Mouse (Mus musculus) urinary bladder, postnatal 10 days (tissue): Measurements from ENCODE around the gene Uhrf2.
"Not testable (repeated sequence)": the region's sequence is repeated elsewhere in the genome, so short reads cannot be mapped to it uniquely, and the experiment has no call there.

ENCODE experiments used
- DNase-seq: peaks from one replicate; pipeline ENCODE4 v3.0.0; 2022; ENCODE audit warnings: low spot score

The Uhrf2 gene

DNA sequence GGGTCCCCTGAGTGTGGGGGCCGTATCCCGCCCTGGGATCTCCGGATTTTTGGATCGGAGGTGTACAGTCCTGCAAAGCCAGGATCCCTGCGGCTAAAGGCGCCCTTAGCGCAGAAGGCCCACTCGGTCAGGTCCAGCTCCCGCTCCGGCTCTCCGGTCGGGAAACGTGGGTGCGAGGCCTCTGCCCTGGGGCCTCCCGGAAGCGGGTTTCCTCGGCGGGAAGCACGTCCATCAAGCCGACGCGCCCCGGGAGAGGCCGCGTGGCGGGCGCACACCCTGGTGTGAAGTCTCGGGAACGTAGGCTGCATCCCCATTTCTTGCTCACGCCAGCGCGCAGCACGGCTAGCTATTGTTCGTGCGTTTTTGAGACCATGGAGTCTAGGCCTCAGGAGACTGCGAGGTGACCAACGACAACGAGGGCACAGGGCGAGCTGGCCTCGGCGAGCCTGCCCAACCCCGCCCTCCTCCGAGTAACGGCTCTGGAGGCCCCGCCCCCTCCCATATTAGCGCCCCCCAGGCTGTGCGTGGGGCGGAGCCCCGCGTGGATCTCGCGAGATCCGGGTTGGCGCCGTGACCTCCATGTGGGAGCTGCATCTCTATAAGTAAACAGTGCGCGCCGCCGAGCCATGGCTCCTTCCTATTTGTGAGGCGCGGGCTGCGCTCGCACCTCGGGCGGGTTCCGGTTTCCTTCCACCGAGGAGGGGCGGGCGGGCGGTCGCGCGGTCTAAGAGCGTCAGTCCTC is at the start of gene Uhrf2:
TSS of gene Uhrf2 (plus strand) at position 620 of the 742 bp plus-strand sequence.
- DNase-seq = peak; percentile 92

DNA sequence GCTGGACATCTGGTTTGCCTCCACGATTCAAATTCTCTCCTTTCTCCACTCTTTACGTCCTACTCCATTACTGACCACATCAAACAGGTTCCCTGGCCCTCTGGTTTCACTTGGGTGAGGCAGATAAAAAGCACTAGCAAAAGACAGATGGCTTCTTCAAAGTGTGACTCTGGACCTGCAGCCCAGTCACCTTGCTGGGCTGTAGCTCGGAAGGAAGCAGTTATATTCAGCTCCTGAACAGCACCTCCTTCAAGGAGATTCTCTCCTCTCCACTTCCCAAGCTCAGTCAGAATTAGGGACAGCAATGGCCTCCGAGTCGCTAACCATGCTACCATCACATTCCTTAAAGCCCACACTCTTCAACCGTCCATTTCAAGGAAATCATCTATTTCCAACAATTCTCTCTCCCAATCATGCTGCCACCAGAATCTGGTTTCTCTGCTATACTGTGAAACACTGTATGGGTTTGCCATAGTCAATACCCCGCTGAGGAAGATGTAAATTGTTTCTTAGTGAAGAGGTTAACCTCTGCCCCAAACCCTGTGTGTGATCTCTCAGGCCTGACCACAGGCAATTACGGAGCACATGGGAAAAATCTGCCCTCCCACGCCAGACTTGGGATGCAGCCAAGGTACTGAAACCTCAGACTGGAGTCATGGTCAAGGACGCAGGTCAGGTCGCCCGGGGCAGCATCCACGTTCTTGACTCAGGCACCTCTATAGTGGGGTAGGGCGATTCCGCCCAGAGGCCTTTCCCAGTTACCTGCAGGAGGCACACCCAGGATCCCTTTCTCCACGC is 45.9 kb upstream of the Uhrf2 start:
- DNase-seq = no peak

- DNase-seq = no peak
These were observed 43.7 kb upstream of the Uhrf2 start for GRCm38 (mm10) chr19:29986464-29987091.

GRCm38 (mm10) chr19:30000406-30001365 is 29.6 kb upstream of the Uhrf2 start:
- DNase-seq = no peak

- no peak for DNase-seq
These were observed 28.8 kb upstream of the Uhrf2 start for GRCm38 (mm10) chr19:30001550-30001949.

GRCm38 (mm10) chr19:30003621-30004020 is 26.7 kb upstream of the Uhrf2 start, which contains the start of gene Trpd52l3:
Trpd52l3 (plus strand) TSS chr19:30003790.
- DNase-seq = no peak

- no peak for DNase-seq
These were observed 23.9 kb upstream of the Uhrf2 start for GRCm38 (mm10) chr19:30006371-30006770.

- no peak for DNase-seq
These were observed 19.6 kb upstream of the Uhrf2 start for GRCm38 (mm10) chr19:30010520-30011296.

DNA sequence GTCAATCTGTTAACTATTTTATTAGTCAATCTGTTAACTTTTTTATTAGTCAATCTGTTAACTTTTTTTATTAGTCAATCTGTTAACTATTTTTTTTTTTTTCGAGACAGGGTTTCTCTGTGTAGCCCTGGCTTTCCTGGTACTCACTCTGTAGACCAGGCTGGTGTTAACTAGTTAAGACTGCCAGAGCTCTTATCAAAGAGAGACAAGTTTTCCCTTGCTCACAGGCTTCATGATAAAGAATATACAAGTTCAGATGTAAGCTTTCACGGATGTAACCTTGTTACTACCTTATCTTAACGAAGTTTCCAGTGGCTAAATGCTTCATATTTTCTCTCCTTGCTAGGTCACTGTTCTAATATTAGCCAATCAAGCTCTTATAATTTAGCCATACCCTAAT is 16.0 kb upstream of the Uhrf2 start:
- no peak for DNase-seq

DNA sequence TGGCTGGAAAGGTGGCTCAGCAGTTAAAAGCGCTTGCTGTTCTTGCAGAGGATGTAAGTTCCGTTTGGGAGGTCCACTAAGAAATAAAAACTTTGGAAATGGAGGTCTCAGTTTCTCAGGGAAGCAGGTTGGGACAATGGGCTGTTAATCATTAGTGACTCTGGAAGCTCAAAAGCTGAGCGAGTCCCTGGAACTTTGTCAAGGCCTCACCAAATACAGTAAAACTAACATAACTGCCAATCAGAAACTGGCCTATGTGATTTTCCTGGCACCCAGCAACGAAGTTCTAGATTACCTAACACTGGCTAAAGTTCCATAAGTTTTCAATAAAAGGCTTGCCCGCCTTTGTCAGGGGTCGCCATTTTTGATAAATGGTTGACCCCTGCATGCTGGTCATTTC is 14.2 kb upstream of the Uhrf2 start:
- no peak for DNase-seq

GRCm38 (mm10) chr19:30023419-30023818 is 6.9 kb upstream of the Uhrf2 start:
- DNase-seq = not testable (repeated sequence)

DNA sequence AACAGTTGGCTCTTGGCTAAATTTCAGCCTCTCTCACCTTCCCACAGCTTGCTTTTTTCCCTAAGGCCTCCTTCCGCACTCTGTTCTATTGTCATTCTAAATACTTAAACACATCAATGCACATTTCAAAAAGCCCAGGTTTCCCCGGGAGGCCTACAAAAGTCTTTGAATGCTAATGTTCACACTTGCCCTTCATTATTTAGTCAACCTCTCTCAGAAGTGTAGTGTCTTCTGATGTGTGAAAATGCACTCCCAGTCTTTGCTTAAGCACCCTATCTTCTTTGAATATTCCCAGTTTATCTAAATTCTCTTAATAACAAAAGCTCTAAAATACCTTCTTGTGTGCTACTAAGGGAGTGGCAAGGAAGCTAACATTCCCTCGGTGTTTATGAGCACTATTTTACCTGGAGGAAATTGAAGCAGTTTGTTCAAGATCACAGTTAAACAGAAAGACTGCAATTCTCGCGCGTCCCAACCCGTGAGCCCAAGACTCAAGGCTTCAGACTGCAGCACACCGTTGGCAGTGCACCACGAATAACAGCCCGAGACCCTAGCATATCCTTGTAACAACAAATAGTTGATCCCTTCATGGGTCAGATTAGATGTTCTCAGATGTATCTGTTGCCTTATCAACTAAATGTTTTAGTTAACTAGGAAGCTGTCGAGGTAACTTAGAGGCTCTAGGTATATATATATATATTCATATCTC is 1.2 kb upstream of the Uhrf2 start:
- no peak for DNase-seq

GRCm38 (mm10) chr19:30030636-30031467 is 539 bp downstream of the Uhrf2 start:
- no peak for DNase-seq

DNA sequence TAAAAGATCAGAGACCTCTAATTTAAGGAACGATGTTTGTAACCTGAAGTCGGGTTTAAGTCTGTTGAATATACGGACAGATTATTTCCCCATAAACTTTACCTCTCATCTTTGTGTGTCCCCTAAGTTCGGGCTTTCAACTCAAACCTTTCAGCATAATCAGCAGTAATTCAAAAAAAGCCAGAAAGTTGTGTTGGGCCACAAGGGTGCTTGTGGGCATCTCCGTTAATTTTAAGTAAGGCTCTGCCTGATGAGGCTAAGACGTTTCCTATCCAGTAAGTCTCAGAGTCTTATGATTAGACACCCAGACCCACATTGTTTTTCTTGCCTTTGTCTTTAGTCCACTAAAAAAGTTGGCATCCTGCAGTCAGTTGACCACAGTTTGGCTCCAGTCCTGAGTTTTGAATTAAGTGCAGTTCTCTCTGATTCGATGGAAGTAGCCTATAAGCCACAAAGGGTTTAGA is 1.2 kb downstream of the Uhrf2 start:
- DNase-seq = no peak

- no peak for DNase-seq
These were observed 1.9 kb downstream of the Uhrf2 start for GRCm38 (mm10) chr19:30032206-30032605.

DNA sequence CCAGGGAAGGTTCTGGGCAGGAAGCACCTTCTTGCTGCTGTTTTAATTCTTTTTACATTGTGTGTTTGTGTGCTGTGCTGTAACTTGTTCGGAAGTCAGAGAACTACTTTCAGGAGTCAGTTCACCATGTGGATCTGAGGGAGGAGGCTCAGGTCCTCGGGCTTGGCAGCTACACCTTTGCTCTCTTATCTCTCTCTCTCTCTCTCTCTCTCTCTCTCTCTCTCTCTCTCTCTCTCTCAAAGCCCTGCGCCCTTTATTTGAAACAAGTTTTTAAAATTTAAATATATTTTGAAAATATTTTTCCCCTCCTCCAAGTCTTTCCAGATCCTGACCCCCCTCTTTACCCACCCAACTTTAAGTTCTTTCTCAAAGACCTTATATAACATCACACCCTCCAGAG is 5.0 kb downstream of the Uhrf2 start:
- DNase-seq = no peak

DNA sequence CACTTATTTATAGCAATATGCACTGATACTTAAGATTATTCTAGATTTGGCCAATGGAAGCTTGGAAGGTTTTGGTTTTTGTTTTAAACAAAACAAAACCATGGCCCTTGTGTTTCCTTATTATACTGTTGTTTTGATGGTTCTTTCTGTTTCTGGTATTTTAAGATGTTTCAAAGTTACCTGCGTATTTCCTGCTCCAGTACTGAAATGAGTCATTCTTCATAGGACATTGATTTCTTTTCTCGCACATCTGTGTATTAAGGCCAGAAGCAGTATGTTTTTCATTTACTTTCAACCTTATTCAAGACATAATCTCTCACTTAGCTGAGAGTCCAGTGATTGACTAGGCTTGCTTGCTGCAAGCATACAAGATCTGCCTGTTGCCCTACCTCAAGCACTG is 13.4 kb downstream of the Uhrf2 start:
- DNase-seq = no peak

DNA sequence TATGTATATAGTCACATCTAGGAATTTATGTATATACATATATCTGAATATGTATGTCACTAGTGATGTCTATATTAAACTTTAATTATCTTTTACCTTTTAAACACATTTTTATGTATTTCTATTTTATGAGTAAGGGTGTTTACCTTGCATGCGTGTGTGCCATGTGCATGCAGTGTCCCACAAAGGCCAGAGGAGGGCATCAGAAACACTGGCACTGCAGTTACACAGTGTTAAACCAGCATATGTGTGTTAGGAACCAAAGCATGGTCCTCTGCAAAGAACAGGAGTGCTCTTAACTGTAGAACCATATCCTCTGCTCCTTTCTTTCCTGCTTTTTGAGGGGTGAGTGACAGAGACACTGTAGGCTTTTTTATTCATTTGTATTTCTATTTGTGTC is 14.3 kb downstream of the Uhrf2 start:
- DNase-seq = no peak

DNA sequence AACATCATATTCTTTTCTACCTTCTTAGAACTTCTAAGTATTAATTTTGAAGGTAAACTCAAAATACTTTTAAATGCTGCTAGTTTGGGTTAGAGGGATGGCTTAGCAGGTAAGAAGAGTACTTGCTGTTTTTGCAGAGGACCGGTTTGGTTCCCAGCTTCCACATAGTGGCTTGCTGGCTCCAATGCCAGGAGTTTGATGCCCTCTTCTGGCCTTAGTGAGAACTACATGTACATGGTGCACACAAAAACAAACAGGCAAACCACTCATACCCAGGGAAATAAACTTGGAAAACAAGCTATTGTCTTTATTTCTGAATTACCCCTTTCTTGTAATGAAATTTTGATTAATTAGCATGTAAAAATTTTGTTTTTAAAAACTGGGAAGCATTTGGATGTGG is 15.5 kb downstream of the Uhrf2 start:
- DNase-seq = no peak
